Mouse (Mus musculus) myocyte (in vitro differentiated cells): ENCODE data around the gene Inhba.

Source experiments
- CEBPB ChIP-seq: IDR thresholded peaks from 2 replicates; pipeline ENCODE4 v1.6.1; 2011; ENCODE audit warnings: mild to moderate bottlenecking, moderate library complexity; ENCODE audit not compliant: poor library complexity, insufficient read depth, severe bottlenecking
- E2F4 ChIP-seq: IDR thresholded peaks from one replicate; pipeline ENCODE4 v1.6.1; 2011; ENCODE audit warnings: mild to moderate bottlenecking, control low read depth, moderate library complexity; ENCODE audit not compliant: insufficient read depth
- MAX ChIP-seq: IDR thresholded peaks from one replicate; pipeline ENCODE4 v1.6.1; 2011; ENCODE audit warnings: low read depth, mild to moderate bottlenecking, control low read depth
- POLR2A ChIP-seq: IDR thresholded peaks from one replicate; pipeline ENCODE4 v1.6.1; 2011; ENCODE audit warnings: low read depth, mild to moderate bottlenecking, control low read depth, moderate library complexity; ENCODE audit not compliant: insufficient read length
- POLR2AphosphoS2 ChIP-seq: IDR thresholded peaks from one replicate; pipeline ENCODE4 v1.6.1; 2011; ENCODE audit warnings: low read depth, control low read depth; ENCODE audit not compliant: insufficient read length
- TCF3 ChIP-seq: IDR thresholded peaks from one replicate; pipeline ENCODE4 v1.6.1; 2011; ENCODE audit warnings: low read depth, control low read depth; ENCODE audit not compliant: insufficient read length
- USF1 ChIP-seq: IDR thresholded peaks from one replicate; pipeline ENCODE4 v1.6.1; 2011; ENCODE audit warnings: low read depth, mild to moderate bottlenecking, control low read depth, moderate library complexity

DNA sequence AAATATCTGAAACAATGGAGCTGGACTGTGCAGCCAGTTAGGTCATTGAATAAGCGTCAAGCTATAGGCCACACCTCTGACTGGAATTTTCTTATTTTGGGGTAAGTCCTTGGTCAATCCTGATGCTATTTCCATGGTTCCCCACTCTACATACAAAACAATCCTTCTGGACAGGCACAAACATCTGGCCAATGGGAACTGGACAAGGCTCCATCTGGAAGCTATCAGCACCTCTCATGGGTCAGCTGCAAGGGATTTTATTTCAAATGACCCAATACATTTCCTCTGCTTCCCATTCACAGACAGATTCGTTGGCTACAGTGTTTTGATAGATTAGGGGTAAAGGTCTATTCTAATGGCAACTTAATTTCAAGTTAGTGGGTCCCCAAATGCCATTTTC is 68.6 kb downstream of the Inhba start:
- TF ChIP-seq POLR2A (no peak), MAX (no peak), E2F4 (no peak), USF1 (no peak), CEBPB (no peak), TCF3 (no peak), POLR2AphosphoS2 (no peak)
